Mouse (Mus musculus) cortical plate, adult 2 months (tissue): ENCODE measurements around the gene Ephb2.

Source experiments
- CTCF ChIP-seq: fragments of 200-500 bp; IDR thresholded peaks from 2 replicates; pipeline ENCODE4 v1.5.1; 2011; ENCODE audit warnings: mild to moderate bottlenecking, control low read depth, low read length; ENCODE audit not compliant: insufficient read depth; ENCODE audit errors: extremely low read depth
- POLR2A ChIP-seq: fragments of 200-500 bp; IDR thresholded peaks from 2 replicates; pipeline ENCODE4 v1.6.1; 2011; ENCODE audit warnings: mild to moderate bottlenecking, low read length, control low read depth; ENCODE audit not compliant: insufficient read depth; ENCODE audit errors: extremely low read depth

DNA sequence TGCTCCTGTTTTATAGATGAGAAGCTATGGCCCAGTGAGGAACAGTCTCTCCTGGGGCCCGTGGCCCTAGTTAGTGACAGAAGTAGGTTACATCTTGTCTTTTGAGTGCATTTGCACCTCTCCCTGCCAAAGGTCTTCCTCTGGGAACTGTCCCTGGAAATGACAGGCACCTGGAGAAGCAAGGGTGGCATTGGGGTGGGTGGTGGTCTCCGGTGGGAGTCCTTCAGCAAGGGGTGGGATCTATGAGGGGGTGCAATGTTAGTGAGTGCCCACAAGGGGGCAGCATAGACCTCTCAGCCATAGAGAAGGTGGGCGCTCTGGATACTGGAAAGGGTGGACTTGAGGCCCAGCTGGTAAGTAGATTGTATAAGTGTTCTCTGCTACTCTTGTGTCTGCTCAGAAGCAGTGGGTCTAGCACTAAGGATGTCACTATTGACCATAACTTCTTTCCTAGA lies 184.4 kb downstream of the Ephb2 start:
- TF ChIP-seq CTCF (peak; percentile 72), POLR2A (no peak)
